Mouse (Mus musculus): ENCODE measurements at regions not wholly inside any gene's neighbourhood (a gene's known extent, or its start where the extent isn't known, plus 50 kb on each side); places are given as distances from the start of the nearest gene placed in this dataset.

GRCm38 (mm10) chr10:122576171-122577063 is 102.1 kb upstream of the Ppm1h start:
- TF ChIP-seq CTCF (IDR thresholded peaks at IDR 0.05; ENCODE audit: low read depth, low read length) (no peak), POLR2A (IDR thresholded peaks at IDR 0.05; ENCODE audit: borderline replicate concordance, low read depth, low read length) (no peak)

All from bone marrow macrophage, adult 2 months (primary cell).